Mouse (Mus musculus) brain, embryonic 14.5 days (tissue): Measurements from ENCODE around the gene Irx4.

Experiments used
- CTCF ChIP-seq: fragments of 200-500 bp; IDR thresholded peaks from 2 replicates; pipeline ENCODE4 v1.5.1; 2012; ENCODE audit warnings: inconsistent platforms, mild to moderate bottlenecking, moderate library complexity, borderline replicate concordance; ENCODE audit not compliant: insufficient read depth, insufficient read length; ENCODE audit errors: extremely low read depth
- POLR2A ChIP-seq: fragments of 200-500 bp; IDR thresholded peaks from 2 replicates; pipeline ENCODE4 v1.6.1; 2012; ENCODE audit warnings: mild to moderate bottlenecking, inconsistent platforms, borderline replicate concordance; ENCODE audit not compliant: poor library complexity, insufficient read depth, insufficient read length, severe bottlenecking; ENCODE audit errors: extremely low read depth

- peak; percentile 2; the same call in 1 of the 2 replicates for TF ChIP-seq CTCF
- TF ChIP-seq POLR2A = no peak
Measured at GRCm38 (mm10) chr13:73252022-73252421, 8.3 kb upstream of the Irx4 start.
